Mouse (Mus musculus): ENCODE results near the gene Ppp5c. TPM values are rescaled to one million over a fixed set of nuclear protein-coding genes. Genes with fewer than 3 reads are reported as not detected.

Ppp5c gene
- total and polyA plus RNA-seq, 3 experiments: 89.0 to 157 (median 104) TPM

DNA sequence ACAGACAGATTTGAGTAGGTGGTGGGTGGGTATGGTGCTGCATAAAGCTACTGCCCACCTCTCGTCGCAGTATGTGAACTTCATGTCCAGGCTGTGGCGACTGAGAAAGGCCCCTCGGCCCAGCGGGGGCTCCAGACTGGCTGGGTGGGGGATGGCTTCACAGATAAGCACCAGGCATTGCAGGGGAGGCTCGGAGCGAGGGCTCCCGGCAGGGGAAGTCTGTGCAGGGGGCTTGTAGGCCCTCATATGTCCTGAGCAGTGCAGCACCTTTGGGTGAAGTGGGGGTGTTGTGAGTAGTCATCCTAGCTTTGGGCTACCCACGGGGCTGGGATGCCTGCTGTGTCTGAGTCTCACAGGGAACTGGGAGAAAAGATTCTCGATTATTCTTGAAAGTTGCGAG lies 22.8 kb upstream of the Ppp5c start:
- no peak overlapping the region for H3K27ac ChIP-seq
- no peaks in the 10 kb centered on the region for H3K79me2 ChIP-seq (replicated peaks; ENCODE audit: control insufficient read depth, insufficient read depth, low read length)
- H3K27me3 ChIP-seq (ENCODE audit: control insufficient read depth, insufficient read depth, low read length): no peaks in the 10 kb centered on the region
- TF ChIP-seq POLR2A (IDR thresholded peaks at IDR 0.05; ENCODE audit: insufficient read depth, low read depth, low read length): no peak
- no peak for TF ChIP-seq EP300 (IDR thresholded peaks at IDR 0.05; ENCODE audit: insufficient read depth, low read depth, low read length)
- TF ChIP-seq CTCF (IDR thresholded peaks at IDR 0.05): no peak
- H3K4me3 ChIP-seq: no peak overlapping the region
- DNase-seq: no peak
- intact Hi-C loops (cut with DNase I): loop anchor here (2.0 to 10.0 kb wide), 3 partner anchors 22 to 646 kb away; partner anchors contain the start of gene Zc3h4
- H3K9ac ChIP-seq (ENCODE audit: low read depth, low read length): no peak overlapping the region
- H3K36me3 ChIP-seq (ENCODE audit: control insufficient read depth, insufficient read depth, low read length): no peaks in the 10 kb centered on the region
- WGBS: 65% methylated on average over 11 of the region's 11 CpGs
- H3K4me1 ChIP-seq (ENCODE audit: control insufficient read depth, insufficient read depth, low read length): no peaks in the 10 kb centered on the region

DNA sequence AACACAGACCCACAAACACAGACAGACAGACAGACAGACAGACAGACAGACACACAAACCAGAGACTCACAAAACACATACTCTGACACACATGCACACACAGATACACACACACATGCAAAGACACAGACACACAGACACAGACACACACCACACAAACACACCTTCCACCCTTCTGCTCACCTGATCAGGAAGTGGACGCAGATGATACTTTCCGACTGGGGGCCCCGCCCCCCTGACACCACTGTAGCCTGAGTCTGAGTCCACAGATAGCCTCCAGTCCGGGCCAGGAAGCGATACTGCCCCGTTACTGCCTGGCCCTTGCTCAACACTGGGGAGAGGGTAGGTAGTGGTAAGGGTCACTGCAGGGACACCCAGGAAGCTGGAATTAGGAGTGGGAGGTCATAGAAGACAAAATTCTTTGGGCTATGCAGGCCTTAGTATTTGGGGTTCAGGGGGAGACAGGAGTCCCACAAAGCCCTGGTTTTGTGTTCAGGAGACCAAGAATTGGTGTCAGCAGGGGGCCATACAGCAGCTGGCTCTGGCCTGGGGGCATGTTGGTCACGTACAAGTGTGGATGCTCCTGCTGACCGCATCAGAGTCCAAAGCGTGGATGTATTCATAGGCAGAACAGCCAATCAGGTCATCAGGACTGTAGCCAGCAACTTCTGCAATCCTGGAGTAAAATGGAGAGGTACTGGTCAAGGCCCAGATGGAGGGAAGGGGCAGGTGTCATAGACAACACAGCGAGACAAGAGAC lies 20.9 kb upstream of the Ppp5c start:
- intact Hi-C loops (cut with DNase I): no loop called here
- Histone ChIP-seq H3K27ac (no peak overlapping the region), H3K36me3 (ENCODE audit: control insufficient read depth, insufficient read depth, low read length) (no peaks in the 10 kb centered on the region), H3K9ac (ENCODE audit: low read depth, low read length) (no peak overlapping the region), H3K4me3 (no peak overlapping the region), H3K79me2 (replicated peaks; ENCODE audit: control insufficient read depth, insufficient read depth, low read length) (no peaks in the 10 kb centered on the region), H3K27me3 (ENCODE audit: control insufficient read depth, insufficient read depth, low read length) (no peaks in the 10 kb centered on the region), H3K4me1 (ENCODE audit: control insufficient read depth, insufficient read depth, low read length) (no peaks in the 10 kb centered on the region)
- 76% methylated on average over 10 of the region's 10 CpGs for WGBS
- TF ChIP-seq POLR2A (IDR thresholded peaks at IDR 0.05; ENCODE audit: insufficient read depth, low read depth, low read length) (no peak), EP300 (IDR thresholded peaks at IDR 0.05; ENCODE audit: insufficient read depth, low read depth, low read length) (no peak), CTCF (IDR thresholded peaks at IDR 0.05) (no peak)
- no peak for DNase-seq

DNA sequence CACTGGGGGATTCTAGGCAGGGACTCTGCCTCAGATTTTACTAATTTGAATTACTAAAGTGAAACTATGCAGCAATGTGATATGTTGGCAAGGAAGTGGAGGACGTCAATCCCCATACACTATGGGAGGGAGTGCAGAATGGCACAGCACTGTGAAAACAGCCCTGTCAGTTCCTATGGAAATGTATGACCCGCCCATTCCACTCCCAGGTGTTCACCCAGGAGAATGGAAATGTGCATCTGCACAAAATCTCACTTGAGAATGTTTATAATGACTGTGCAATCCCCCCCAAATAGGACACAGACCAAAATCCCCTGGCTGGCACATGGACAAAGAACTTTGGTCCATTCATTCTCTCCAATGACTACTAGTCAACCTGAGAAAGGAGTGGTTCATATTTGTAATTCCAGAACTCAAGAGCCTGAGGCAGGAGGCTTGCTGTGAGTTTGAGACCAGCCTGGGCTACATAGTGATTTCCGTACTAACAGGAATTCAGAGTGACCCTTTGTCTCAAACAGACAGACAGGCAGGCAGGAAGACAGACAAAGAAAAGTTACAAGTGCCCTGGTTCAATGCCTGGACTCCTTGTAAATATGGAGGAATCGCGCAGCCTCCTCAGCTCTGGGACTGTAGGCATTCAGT lies 19.4 kb upstream of the Ppp5c start:
- H3K36me3 ChIP-seq (ENCODE audit: control insufficient read depth, insufficient read depth, low read length): no peaks in the 10 kb centered on the region
- DNase-seq: peak in 1 of 2 experiments; percentile 4
- intact Hi-C loops (cut with DNase I): no loop called here

DNA sequence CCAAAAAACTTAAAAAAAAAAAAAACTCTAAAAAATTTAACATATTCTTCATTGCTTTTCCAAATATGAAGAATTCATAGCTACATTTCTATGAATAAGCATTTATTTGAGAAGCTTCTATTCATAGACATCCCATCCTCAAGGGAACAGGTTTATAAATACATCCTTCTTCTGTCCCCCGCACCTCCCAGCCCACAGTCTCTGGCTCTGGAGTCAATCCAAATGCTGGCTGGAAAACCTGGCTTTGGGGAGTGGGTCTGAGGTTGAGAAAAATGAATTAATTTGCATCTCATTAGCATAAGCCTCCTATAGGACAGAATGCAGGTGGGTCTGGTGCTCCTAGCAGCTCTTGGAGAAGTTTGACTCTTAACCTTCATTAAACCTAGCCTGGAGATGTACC lies 18.0 kb upstream of the Ppp5c start:
- no peak overlapping the region for H3K9ac ChIP-seq (ENCODE audit: low read depth, low read length)
- no peak overlapping the region for H3K27ac ChIP-seq
- H3K4me1 ChIP-seq (ENCODE audit: control insufficient read depth, insufficient read depth, low read length): no peaks in the 10 kb centered on the region
- DNase-seq: peak in 1 of 2 experiments; percentile 6
- no peaks in the 10 kb centered on the region for H3K36me3 ChIP-seq (ENCODE audit: control insufficient read depth, insufficient read depth, low read length)
- no peak overlapping the region for H3K4me3 ChIP-seq
- H3K27me3 ChIP-seq (ENCODE audit: control insufficient read depth, insufficient read depth, low read length): no peaks in the 10 kb centered on the region
- no peaks in the 10 kb centered on the region for H3K79me2 ChIP-seq (replicated peaks; ENCODE audit: control insufficient read depth, insufficient read depth, low read length)
- TF ChIP-seq EP300 (IDR thresholded peaks at IDR 0.05; ENCODE audit: insufficient read depth, low read depth, low read length) (no peak), CTCF (IDR thresholded peaks at IDR 0.05) (no peak), POLR2A (IDR thresholded peaks at IDR 0.05; ENCODE audit: insufficient read depth, low read depth, low read length) (no peak)
- 29% methylated on average over 1 of the region's 1 CpGs for WGBS
- intact Hi-C loops (cut with DNase I): no loop called here

More for the DNA sequence above, 19.4 kb upstream of the Ppp5c start:
- Histone ChIP-seq H3K4me3 (no peak overlapping the region), H3K27me3 (ENCODE audit: control insufficient read depth, insufficient read depth, low read length) (no peaks in the 10 kb centered on the region), H3K4me1 (ENCODE audit: control insufficient read depth, insufficient read depth, low read length) (no peaks in the 10 kb centered on the region), H3K79me2 (replicated peaks; ENCODE audit: control insufficient read depth, insufficient read depth, low read length) (no peaks in the 10 kb centered on the region), H3K27ac (no peak overlapping the region), H3K9ac (ENCODE audit: low read depth, low read length) (no peak overlapping the region)
- WGBS: 86% methylated on average over 5 of the region's 5 CpGs
- TF ChIP-seq CTCF (IDR thresholded peaks at IDR 0.05): no peak
- TF ChIP-seq EP300 (IDR thresholded peaks at IDR 0.05; ENCODE audit: insufficient read depth, low read depth, low read length): no peak
- no peak for TF ChIP-seq POLR2A (IDR thresholded peaks at IDR 0.05; ENCODE audit: insufficient read depth, low read depth, low read length)

DNA sequence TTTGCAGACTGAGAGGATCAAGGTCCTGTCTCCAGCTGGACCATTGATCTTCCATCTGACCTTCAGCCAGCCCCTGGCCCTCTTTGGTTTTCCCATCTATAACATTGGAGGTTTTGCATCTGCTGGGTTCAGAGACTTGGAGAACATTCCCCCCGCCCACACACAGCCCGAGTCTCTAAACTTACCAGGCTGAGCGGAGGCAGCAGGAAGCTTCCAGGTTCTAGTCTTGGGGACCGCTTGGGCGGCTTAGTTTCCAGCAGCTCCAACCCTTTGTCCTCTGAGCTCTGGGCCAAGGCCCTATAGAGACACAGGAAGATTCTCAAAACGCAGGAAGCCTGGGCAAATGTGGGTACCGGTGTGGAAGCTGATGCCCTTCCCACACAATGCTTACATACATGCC lies 11.6 kb upstream of the Ppp5c start:
- intact Hi-C loops (cut with DNase I): no loop called here
- no peak overlapping the region for H3K9ac ChIP-seq (ENCODE audit: low read depth, low read length)
- no peak for DNase-seq
- H3K4me3 ChIP-seq: no peak overlapping the region
- 90% methylated on average over 7 of the region's 7 CpGs for WGBS
- no peak for TF ChIP-seq CTCF (IDR thresholded peaks at IDR 0.05)
- TF ChIP-seq EP300 (IDR thresholded peaks at IDR 0.05; ENCODE audit: insufficient read depth, low read depth, low read length): no peak
- no peak for TF ChIP-seq POLR2A (IDR thresholded peaks at IDR 0.05; ENCODE audit: insufficient read depth, low read depth, low read length)
- no peaks in the 10 kb centered on the region for H3K79me2 ChIP-seq (replicated peaks; ENCODE audit: control insufficient read depth, insufficient read depth, low read length)
- no peaks in the 10 kb centered on the region for H3K36me3 ChIP-seq (ENCODE audit: control insufficient read depth, insufficient read depth, low read length)
- no peak overlapping the region for H3K27ac ChIP-seq
- H3K27me3 ChIP-seq (ENCODE audit: control insufficient read depth, insufficient read depth, low read length): no peaks in the 10 kb centered on the region
- H3K4me1 ChIP-seq (ENCODE audit: control insufficient read depth, insufficient read depth, low read length): no peaks in the 10 kb centered on the region

Measured in heart, adult 2 months (tissue).